Mouse (Mus musculus): ENCODE measurements around the gene Fam214a. TPM values are rescaled to one million over a fixed set of nuclear protein-coding genes. Genes with fewer than 3 reads are reported as not detected.
"Not testable (repeated sequence)": the region's sequence is repeated elsewhere in the genome, so short reads cannot be mapped to it uniquely, and the experiment has no call there.

The Fam214a gene
- polyA plus RNA-seq, 1 experiment: 43.2 TPM

GRCm38 (mm10) chr9:74975911-74976563 lies 23.4 kb downstream of the Fam214a start:
- Histone ChIP-seq H3K4me1 (ENCODE audit: control insufficient read depth, insufficient read depth, low read length) (peaks cover 20% of the 10 kb centered on the region), H3K27ac (ENCODE audit: insufficient read depth, low read depth, low read length) (peak overlapping the region; percentile 88)

GRCm38 (mm10) chr9:74977251-74977650 lies 24.6 kb downstream of the Fam214a start:
- no peak overlapping the region for H3K27ac ChIP-seq (ENCODE audit: insufficient read depth, low read depth, low read length)
- H3K4me1 ChIP-seq (ENCODE audit: control insufficient read depth, insufficient read depth, low read length): peaks cover 23% of the 10 kb centered on the region
- no peak overlapping the region for H3K4me3 ChIP-seq (ENCODE audit: insufficient read depth, low read length)
- no peak for TF ChIP-seq POLR2A (IDR thresholded peaks at IDR 0.05; ENCODE audit: borderline replicate concordance, low read depth, low read length)

More at GRCm38 (mm10) chr9:74975911-74976563, 23.4 kb downstream of the Fam214a start:
- TF ChIP-seq CTCF (IDR thresholded peaks at IDR 0.05; ENCODE audit: low read depth, low read length) (no peak), POLR2A (IDR thresholded peaks at IDR 0.05; ENCODE audit: borderline replicate concordance, low read depth, low read length) (no peak)
- peak overlapping the region; percentile 61 for H3K4me3 ChIP-seq (ENCODE audit: insufficient read depth, low read length)

GRCm38 (mm10) chr9:74977962-74978361 lies 25.3 kb downstream of the Fam214a start:
- TF ChIP-seq POLR2A (IDR thresholded peaks at IDR 0.05; ENCODE audit: borderline replicate concordance, low read depth, low read length) (no peak), CTCF (IDR thresholded peaks at IDR 0.05; ENCODE audit: low read depth, low read length) (no peak)
- H3K4me3 ChIP-seq (ENCODE audit: insufficient read depth, low read length): no peak overlapping the region
- H3K27ac ChIP-seq (ENCODE audit: insufficient read depth, low read depth, low read length): no peak overlapping the region
- H3K4me1 ChIP-seq (ENCODE audit: control insufficient read depth, insufficient read depth, low read length): peaks cover 23% of the 10 kb centered on the region

GRCm38 (mm10) chr9:74978868-74979267 lies 26.2 kb downstream of the Fam214a start:
- TF ChIP-seq CTCF (IDR thresholded peaks at IDR 0.05; ENCODE audit: low read depth, low read length): no peak
- no peak for TF ChIP-seq POLR2A (IDR thresholded peaks at IDR 0.05; ENCODE audit: borderline replicate concordance, low read depth, low read length)
- no peak overlapping the region for H3K4me3 ChIP-seq (ENCODE audit: insufficient read depth, low read length)
- peaks cover 22% of the 10 kb centered on the region for H3K4me1 ChIP-seq (ENCODE audit: control insufficient read depth, insufficient read depth, low read length)
- no peak overlapping the region for H3K27ac ChIP-seq (ENCODE audit: insufficient read depth, low read depth, low read length)

- H3K4me3 ChIP-seq (ENCODE audit: insufficient read depth, low read length): no peak overlapping the region
- no peak overlapping the region for H3K27ac ChIP-seq (ENCODE audit: insufficient read depth, low read depth, low read length)
- peaks cover 19% of the 10 kb centered on the region for H3K4me1 ChIP-seq (ENCODE audit: control insufficient read depth, insufficient read depth, low read length)
- TF ChIP-seq CTCF (IDR thresholded peaks at IDR 0.05; ENCODE audit: low read depth, low read length) (no peak), POLR2A (IDR thresholded peaks at IDR 0.05; ENCODE audit: borderline replicate concordance, low read depth, low read length) (no peak)
Observed at GRCm38 (mm10) chr9:74979371-74979770, 26.7 kb downstream of the Fam214a start.

- H3K27ac ChIP-seq (ENCODE audit: insufficient read depth, low read depth, low read length): no peak overlapping the region
- no peak overlapping the region for H3K4me3 ChIP-seq (ENCODE audit: insufficient read depth, low read length)
- TF ChIP-seq CTCF (IDR thresholded peaks at IDR 0.05; ENCODE audit: low read depth, low read length) (no peak), POLR2A (IDR thresholded peaks at IDR 0.05; ENCODE audit: borderline replicate concordance, low read depth, low read length) (no peak)
- H3K4me1 ChIP-seq (ENCODE audit: control insufficient read depth, insufficient read depth, low read length): peaks cover 16% of the 10 kb centered on the region
Observed at GRCm38 (mm10) chr9:74979866-74980265, 27.2 kb downstream of the Fam214a start.

- TF ChIP-seq CTCF (IDR thresholded peaks at IDR 0.05; ENCODE audit: low read depth, low read length) (no peak), POLR2A (IDR thresholded peaks at IDR 0.05; ENCODE audit: borderline replicate concordance, low read depth, low read length) (no peak)
- no peak overlapping the region for H3K4me3 ChIP-seq (ENCODE audit: insufficient read depth, low read length)
- H3K27ac ChIP-seq (ENCODE audit: insufficient read depth, low read depth, low read length): no peak overlapping the region
- H3K4me1 ChIP-seq (ENCODE audit: control insufficient read depth, insufficient read depth, low read length): peaks cover 9% of the 10 kb centered on the region; the same call in 1 of the 2 replicates
Observed at GRCm38 (mm10) chr9:74981663-74982111, 29.0 kb downstream of the Fam214a start.

- H3K27ac ChIP-seq (ENCODE audit: insufficient read depth, low read depth, low read length): no peak overlapping the region
- peaks cover 9% of the 10 kb centered on the region; the same call in 1 of the 2 replicates for H3K4me1 ChIP-seq (ENCODE audit: control insufficient read depth, insufficient read depth, low read length)
- TF ChIP-seq POLR2A (IDR thresholded peaks at IDR 0.05; ENCODE audit: borderline replicate concordance, low read depth, low read length) (no peak), CTCF (IDR thresholded peaks at IDR 0.05; ENCODE audit: low read depth, low read length) (no peak)
- no peak overlapping the region for H3K4me3 ChIP-seq (ENCODE audit: insufficient read depth, low read length)
Observed at GRCm38 (mm10) chr9:74982193-74982592, 29.5 kb downstream of the Fam214a start.

- H3K27ac ChIP-seq (ENCODE audit: insufficient read depth, low read depth, low read length); H3K4me3 ChIP-seq (ENCODE audit: insufficient read depth, low read length); H3K4me1 ChIP-seq (ENCODE audit: control insufficient read depth, insufficient read depth, low read length): not testable (repeated sequence)
Observed at GRCm38 (mm10) chr9:74982722-74983121, 30.0 kb downstream of the Fam214a start.

- no peak for TF ChIP-seq POLR2A (IDR thresholded peaks at IDR 0.05; ENCODE audit: borderline replicate concordance, low read depth, low read length)
- TF ChIP-seq CTCF (IDR thresholded peaks at IDR 0.05; ENCODE audit: low read depth, low read length): no peak
- no peak overlapping the region for H3K27ac ChIP-seq (ENCODE audit: insufficient read depth, low read depth, low read length)
- peaks cover 19% of the 10 kb centered on the region for H3K4me1 ChIP-seq (ENCODE audit: control insufficient read depth, insufficient read depth, low read length)
- H3K4me3 ChIP-seq (ENCODE audit: insufficient read depth, low read length): no peak overlapping the region
Observed at GRCm38 (mm10) chr9:74985173-74985715, 32.6 kb downstream of the Fam214a start.

Data from bone marrow macrophage, adult 2 months (primary cell).